Mouse (Mus musculus) central nervous system, embryonic 11.5 days (tissue): ENCODE results near the gene Uba3. TPM values are rescaled to one million over a fixed set of nuclear protein-coding genes. Genes with fewer than 3 reads are reported as not detected.

ENCODE experiments used
- polyA plus RNA-seq: library from polyadenylated mRNA; depleted of rRNA; stranded (reverse); fragments of >200 nt; gene quantifications from 2 replicates; pipeline ENCODE4 v1.2.3, GENCODE M21; 2012; rRNA removed

The Uba3 gene
- 84.6 and 102 TPM in 2 replicates for polyA plus RNA-seq

GRCm38 (mm10) chr6:97205439-97205885 lies at the start of gene Uba3:
TSS of gene Uba3 (minus strand) at chr6:97205647.

DNA sequence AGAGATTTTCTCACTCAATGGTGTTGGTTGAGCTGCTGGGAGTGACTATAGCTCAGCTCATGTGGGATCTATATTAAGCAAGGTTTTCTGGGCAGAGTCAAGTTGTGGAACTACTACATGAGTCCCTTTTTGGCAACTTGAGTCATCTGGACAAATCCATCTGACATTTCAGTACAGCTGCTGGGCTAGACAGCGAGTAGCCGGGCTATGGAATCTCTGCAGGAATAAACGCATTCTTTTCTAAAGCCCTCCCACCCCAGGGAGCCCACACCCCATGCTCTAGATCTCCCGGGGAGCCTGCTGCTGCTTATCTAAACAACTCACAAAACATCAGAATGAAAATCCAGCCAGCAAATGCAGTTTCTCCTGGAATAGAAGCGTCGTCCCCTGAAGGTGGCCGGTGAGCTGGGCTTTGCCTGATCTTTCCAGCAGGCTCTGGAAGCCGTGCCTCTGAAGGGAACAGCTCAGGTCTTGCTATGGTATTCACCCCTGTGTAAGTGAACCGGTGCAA lies 47.3 kb upstream of the Uba3 start, which contains the start of gene Lmod3:
TSS of gene Lmod3 (minus strand) at position 49 of the 511 bp plus-strand sequence.

DNA sequence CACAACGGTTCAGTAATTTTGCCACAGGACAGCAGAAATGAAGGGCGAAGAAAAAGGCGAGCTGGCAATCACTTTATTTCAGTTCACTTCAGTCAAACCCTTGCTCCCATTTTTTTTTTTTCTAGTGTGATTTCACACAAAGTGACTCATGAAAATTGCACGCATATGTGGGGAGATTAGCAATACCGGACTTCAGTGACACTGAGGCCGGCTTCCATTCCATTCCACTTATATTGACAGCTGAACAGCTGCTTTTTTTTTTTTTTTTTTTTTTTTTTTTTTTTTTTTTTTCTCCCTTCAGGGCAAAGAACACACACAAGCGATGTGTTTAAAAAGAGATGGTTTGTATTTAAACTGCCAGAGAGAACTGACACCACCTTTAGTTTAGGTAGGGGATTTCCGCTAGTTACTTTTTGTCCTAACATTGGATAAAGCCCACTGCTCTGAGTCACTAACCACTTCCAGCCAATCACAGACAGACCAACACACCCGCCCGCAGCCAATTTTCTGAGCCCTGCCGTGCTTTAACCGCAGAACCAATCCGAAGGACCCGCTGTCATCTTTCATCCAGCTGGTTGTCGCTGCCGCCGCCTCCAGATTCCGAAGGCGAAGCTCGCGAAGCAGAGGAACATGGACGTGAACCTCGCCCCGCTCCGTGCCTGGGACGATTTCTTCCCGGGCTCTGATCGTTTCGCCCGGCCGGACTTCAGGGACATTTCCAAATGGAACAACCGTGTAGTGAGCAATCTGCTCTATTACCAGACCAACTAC lies 4.9 kb upstream of the Uba3 start, which contains the start of gene Arl6ip5:
TSS of gene Arl6ip5 (plus strand) at position 499 of the 771 bp plus-strand sequence.

GRCm38 (mm10) chr6:97178491-97179366 lies 26.7 kb downstream of the Uba3 start, which contains the start of gene Tmf1:
TSS of gene Tmf1 (minus strand) at chr6:97179122.

DNA sequence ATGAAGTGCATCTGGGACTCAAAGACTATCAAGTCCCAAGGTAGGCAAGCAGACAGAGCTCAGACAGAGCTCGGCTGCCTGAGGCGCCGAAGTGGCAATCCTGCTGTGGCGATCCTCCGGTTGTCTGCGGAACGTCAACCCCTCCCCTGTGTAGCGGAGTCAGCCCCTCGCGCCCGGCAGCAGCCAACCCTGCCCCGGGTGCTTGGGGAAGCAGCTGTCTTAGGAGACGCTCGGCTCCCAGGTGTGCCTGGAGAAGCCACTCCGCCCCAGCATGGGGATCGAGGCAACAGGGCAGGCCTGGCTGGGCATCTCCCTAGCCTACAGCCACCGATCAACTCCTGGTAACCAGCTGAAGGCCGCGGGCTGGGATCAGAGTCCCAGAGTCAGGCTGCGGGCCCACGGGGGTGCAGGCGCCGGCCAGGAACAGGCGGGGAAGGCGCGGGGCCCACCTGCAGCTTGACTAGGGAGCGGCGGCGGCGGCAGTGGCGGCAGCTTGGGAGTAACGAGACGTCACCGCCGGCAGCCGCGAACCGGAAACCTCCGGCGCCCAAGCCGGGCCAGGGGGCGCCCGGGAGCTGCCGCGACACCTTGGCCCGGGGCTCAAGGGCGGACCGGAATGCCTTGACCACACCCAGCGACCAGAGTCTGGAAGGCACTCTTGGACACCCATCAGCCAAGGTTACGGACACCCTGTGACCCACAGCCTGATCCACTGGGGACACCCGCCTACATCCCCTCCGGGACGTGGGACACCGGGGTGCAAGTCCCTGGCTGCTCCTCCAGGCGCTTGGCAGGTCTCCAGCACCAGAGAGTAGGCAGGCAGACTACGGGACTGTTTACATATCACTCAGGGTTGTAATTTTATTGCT lies 56.8 kb downstream of the Uba3 start, which contains the start of gene Eogt:
TSS of gene Eogt (minus strand) at position 800 of the 869 bp plus-strand sequence.

Other genes with a start within 250 kb of the Uba3 start
- 1.1 and 1.5 TPM in 2 replicates for gene Fam19a4, start 145.2 kb downstream of the Uba3 start, polyA plus RNA-seq
- 7.3 and 12.7 TPM in 2 replicates for gene Eogt, start 56.5 kb downstream of the Uba3 start, polyA plus RNA-seq
- 9.2 and 9.7 TPM in 2 replicates for gene Tmf1, start 26.5 kb downstream of the Uba3 start, polyA plus RNA-seq
- 45.5 and 61.6 TPM in 2 replicates for gene Arl6ip5, start 5.0 kb upstream of the Uba3 start, polyA plus RNA-seq
- gene Lmod3, start 47.1 kb upstream of the Uba3 start, polyA plus RNA-seq: 0.53 and 2.4 TPM in 2 replicates